Mouse (Mus musculus) midbrain, embryonic 10.5 days (tissue): ENCODE measurements around the gene 5730522E02Rik. TPM values are rescaled to one million over a fixed set of nuclear protein-coding genes. Genes with fewer than 3 reads are reported as not detected.

Experiments
- DNase-seq: peaks from one replicate; pipeline ENCODE4 v3.0.0-alpha.2; 2017; ENCODE audit warnings: low spot score
- H3K27ac ChIP-seq: fragments of 300-500 bp; sonication (generic); replicated peaks from 2 replicates; pipeline ENCODE4 v1.5.1; 2016; ENCODE audit warnings: mild to moderate bottlenecking
- H3K27me3 ChIP-seq: fragments of 300-500 bp; sonication (generic); 2 replicates; pipeline ENCODE4 v1.6.1; 2016; ENCODE audit warnings: low read depth, mild to moderate bottlenecking; ENCODE audit not compliant: poor library complexity, severe bottlenecking
- H3K36me3 ChIP-seq: fragments of 300-500 bp; sonication (generic); 2 replicates; pipeline ENCODE4 v1.6.1; 2016; ENCODE audit warnings: mild to moderate bottlenecking, moderate library complexity
- H3K4me1 ChIP-seq: fragments of 300-500 bp; sonication (generic); 2 replicates; pipeline ENCODE4 v1.6.1; 2016
- H3K4me3 ChIP-seq: fragments of 300-500 bp; sonication (generic); 2 replicates; pipeline ENCODE4 v1.5.1; 2016; ENCODE audit warnings: mild to moderate bottlenecking, moderate library complexity
- H3K9me3 ChIP-seq: fragments of 300-500 bp; sonication (generic); replicated peaks from 2 replicates; pipeline ENCODE4 v1.6.1; 2016; ENCODE audit warnings: mild to moderate bottlenecking
- WGBS: fragments of 180-500 bp; shearing (Covaris S2); methylation state at CpG from one replicate; pipeline ENCODE4 v1.1.7; 2016; 5-methylcytosine and 5-hydroxymethylcytosine counted together
- polyA plus RNA-seq: library from polyadenylated mRNA; unstranded; fragments of >200 nt; fragmentation: Nextera tagmentation; extraction: Ambion mirVana; gene quantifications from 2 replicates; pipeline ENCODE4 v1.2.1, GENCODE M21; 2016

The 5730522E02Rik gene
- polyA plus RNA-seq, 1 experiment from 2014 or later: 4.0 TPM

DNA sequence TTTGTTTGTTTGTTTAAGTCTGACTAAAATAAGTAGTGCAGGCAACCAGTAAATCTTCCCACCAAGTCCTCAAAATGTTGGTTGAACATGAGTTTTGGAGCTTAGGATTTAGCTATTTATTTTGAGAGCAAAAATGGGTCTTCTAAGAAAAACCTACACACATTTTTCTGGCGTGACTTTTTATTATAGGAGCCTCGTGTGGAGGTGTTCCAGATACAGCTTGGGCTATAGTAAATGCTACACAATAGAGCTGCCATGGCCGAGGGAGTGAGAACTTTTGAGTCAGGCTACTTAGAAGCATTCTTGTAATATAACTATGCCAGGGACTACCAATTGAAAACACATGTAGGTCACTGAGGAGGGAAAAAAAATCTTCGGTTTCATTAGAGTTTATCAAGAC is 540.5 kb downstream of the 5730522E02Rik start:
- DNase-seq: no peak

GRCm38 (mm10) chr11:25664562-25665104 is 545.9 kb downstream of the 5730522E02Rik start:
- peaks cover 13% of the 10 kb centered on the region for H3K4me1 ChIP-seq
- WGBS: 73% methylated on average over 3 of the region's 3 CpGs
- H3K36me3 ChIP-seq: no peaks in the 10 kb centered on the region
- no peaks in the 10 kb centered on the region for H3K27me3 ChIP-seq
- H3K27ac ChIP-seq: no peak overlapping the region
- H3K4me3 ChIP-seq: no peak overlapping the region
- no peaks in the 10 kb centered on the region for H3K9me3 ChIP-seq
- no peak for DNase-seq

More for the DNA sequence above, 540.5 kb downstream of the 5730522E02Rik start:
- H3K4me1 ChIP-seq: peaks cover 5% of the 10 kb centered on the region
- H3K27ac ChIP-seq: no peak overlapping the region
- 78% methylated on average over 4 of the region's 4 CpGs for WGBS
- H3K36me3 ChIP-seq: no peaks in the 10 kb centered on the region
- H3K4me3 ChIP-seq: no peak overlapping the region
- H3K27me3 ChIP-seq: no peaks in the 10 kb centered on the region
- no peaks in the 10 kb centered on the region for H3K9me3 ChIP-seq

- H3K27ac ChIP-seq: no peak overlapping the region
- H3K4me1 ChIP-seq: peaks cover 13% of the 10 kb centered on the region; the same call in 1 of the 2 replicates
- H3K9me3 ChIP-seq: no peaks in the 10 kb centered on the region
- no peaks in the 10 kb centered on the region for H3K36me3 ChIP-seq
- no peak for DNase-seq
- 88% methylated on average over 5 of the region's 5 CpGs for WGBS
- H3K4me3 ChIP-seq: no peak overlapping the region
- peaks cover 6% of the 10 kb centered on the region; the same call in 1 of the 2 replicates for H3K27me3 ChIP-seq
Measured at GRCm38 (mm10) chr11:25646282-25646681, 564.3 kb downstream of the 5730522E02Rik start.

GRCm38 (mm10) chr11:25644767-25645622 is 565.6 kb downstream of the 5730522E02Rik start:
- DNase-seq: no peak
- WGBS: 62% methylated on average over 22 of the region's 22 CpGs
- no peaks in the 10 kb centered on the region for H3K36me3 ChIP-seq
- H3K4me3 ChIP-seq: peak overlapping the region; percentile 35
- peaks cover 6% of the 10 kb centered on the region; the same call in 1 of the 2 replicates for H3K27me3 ChIP-seq
- H3K4me1 ChIP-seq: peaks cover 21% of the 10 kb centered on the region
- no peaks in the 10 kb centered on the region for H3K9me3 ChIP-seq
- no peak overlapping the region for H3K27ac ChIP-seq

- DNase-seq: no peak
Measured at GRCm38 (mm10) chr11:25606886-25607285, 603.7 kb downstream of the 5730522E02Rik start.

DNA sequence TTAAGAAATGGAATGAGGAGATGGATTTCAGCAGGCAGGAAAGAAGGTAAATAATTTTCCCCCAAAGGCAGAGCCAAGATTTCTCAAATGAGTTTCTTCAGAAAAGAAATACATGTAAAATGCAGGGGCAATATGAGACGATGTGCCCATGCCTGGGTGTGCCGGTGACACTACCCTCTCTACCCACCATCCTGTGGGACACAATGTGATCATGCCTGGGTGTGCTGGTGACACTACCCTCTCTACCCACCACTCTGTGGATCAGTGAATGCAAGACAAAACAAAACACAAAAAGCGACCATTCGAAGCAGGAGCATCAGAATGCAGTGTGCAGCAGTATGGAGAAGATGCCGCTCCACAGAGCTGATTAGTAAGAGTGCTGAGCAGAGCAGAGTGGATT is 610.5 kb downstream of the 5730522E02Rik start:
- Histone ChIP-seq H3K27ac (no peak overlapping the region), H3K9me3 (no peaks in the 10 kb centered on the region), H3K36me3 (no peaks in the 10 kb centered on the region), H3K4me3 (no peak overlapping the region), H3K4me1 (peaks cover 19% of the 10 kb centered on the region), H3K27me3 (no peaks in the 10 kb centered on the region)
- DNase-seq: no peak
- WGBS: 83% methylated on average over 5 of the region's 5 CpGs

More at GRCm38 (mm10) chr11:25606886-25607285, 603.7 kb downstream of the 5730522E02Rik start:
- Histone ChIP-seq H3K4me1 (no peaks in the 10 kb centered on the region), H3K9me3 (no peaks in the 10 kb centered on the region), H3K4me3 (no peak overlapping the region), H3K36me3 (no peaks in the 10 kb centered on the region), H3K27ac (no peak overlapping the region), H3K27me3 (no peaks in the 10 kb centered on the region)
- 65% methylated on average over 2 of the region's 2 CpGs for WGBS

- H3K4me1 ChIP-seq: peaks cover 49% of the 10 kb centered on the region
- H3K4me3 ChIP-seq: no peak overlapping the region
- peak overlapping the region; percentile 59; the same call in 1 of the 2 replicates for H3K27ac ChIP-seq
- H3K36me3 ChIP-seq: no peaks in the 10 kb centered on the region
- DNase-seq: peak; percentile 30
- no peaks in the 10 kb centered on the region for H3K27me3 ChIP-seq
- H3K9me3 ChIP-seq: no peaks in the 10 kb centered on the region
- WGBS: 30% methylated on average over 6 of the region's 6 CpGs
Measured at GRCm38 (mm10) chr11:25595303-25595702, 615.3 kb downstream of the 5730522E02Rik start.

DNA sequence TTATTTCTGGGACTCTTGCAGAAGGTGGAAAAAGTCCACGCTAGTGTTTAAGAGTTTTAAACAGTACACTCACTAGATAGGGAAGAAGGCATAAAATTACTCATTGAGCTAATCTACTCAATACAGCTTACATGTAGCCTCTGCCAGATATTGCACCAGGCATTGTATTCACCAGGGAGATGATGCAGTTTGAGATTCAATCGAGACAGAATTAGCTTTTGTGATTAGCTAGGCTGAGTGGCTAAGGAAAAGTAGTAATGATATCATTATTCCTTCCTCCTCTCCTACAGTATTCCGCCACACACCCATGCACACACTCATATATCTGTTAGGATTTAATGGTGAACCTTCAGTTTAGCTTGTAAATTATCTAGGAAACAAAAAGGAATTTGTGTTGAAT is 615.8 kb downstream of the 5730522E02Rik start:
- 69% methylated on average over 3 of the region's 3 CpGs for WGBS
- no peak for DNase-seq
- H3K27me3 ChIP-seq: no peaks in the 10 kb centered on the region
- no peak overlapping the region for H3K4me3 ChIP-seq
- no peaks in the 10 kb centered on the region for H3K9me3 ChIP-seq
- H3K27ac ChIP-seq: no peak overlapping the region
- H3K4me1 ChIP-seq: peaks cover 49% of the 10 kb centered on the region
- H3K36me3 ChIP-seq: no peaks in the 10 kb centered on the region

GRCm38 (mm10) chr11:25592268-25592667 is 618.3 kb downstream of the 5730522E02Rik start:
- H3K36me3 ChIP-seq: no peaks in the 10 kb centered on the region
- H3K27ac ChIP-seq: peak overlapping the region; percentile 72
- H3K27me3 ChIP-seq: no peaks in the 10 kb centered on the region
- DNase-seq: no peak
- WGBS: 10% methylated on average over 3 of the region's 3 CpGs
- H3K9me3 ChIP-seq: no peaks in the 10 kb centered on the region
- H3K4me3 ChIP-seq: no peak overlapping the region
- H3K4me1 ChIP-seq: peaks cover 49% of the 10 kb centered on the region

DNA sequence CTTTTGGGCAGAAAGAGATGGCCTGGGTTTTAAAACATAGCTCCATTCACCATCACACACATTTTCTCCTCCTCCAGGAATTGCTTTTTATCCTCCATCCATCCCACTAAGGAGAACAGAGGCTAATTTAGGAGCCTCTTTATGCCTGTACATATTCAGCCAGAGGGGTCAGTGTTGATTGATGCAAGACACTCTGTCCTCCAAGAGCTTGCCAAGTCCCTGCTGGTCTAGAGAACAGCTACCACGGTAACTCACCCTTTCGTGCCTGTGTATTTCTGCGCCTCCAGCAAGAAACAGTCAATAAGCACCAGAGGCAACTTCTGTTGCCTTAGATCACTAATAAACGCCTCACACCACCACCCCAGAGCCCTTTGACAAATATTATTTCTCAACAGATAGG is 620.3 kb downstream of the 5730522E02Rik start:
- Histone ChIP-seq H3K27ac (no peak overlapping the region), H3K36me3 (no peaks in the 10 kb centered on the region), H3K4me1 (peaks cover 32% of the 10 kb centered on the region), H3K4me3 (no peak overlapping the region), H3K9me3 (no peaks in the 10 kb centered on the region), H3K27me3 (no peaks in the 10 kb centered on the region)
- 78% methylated on average over 4 of the region's 4 CpGs for WGBS
- no peak for DNase-seq

GRCm38 (mm10) chr11:25589509-25589908 is 621.1 kb downstream of the 5730522E02Rik start:
- Histone ChIP-seq H3K9me3 (no peaks in the 10 kb centered on the region), H3K36me3 (no peaks in the 10 kb centered on the region), H3K27me3 (no peaks in the 10 kb centered on the region), H3K4me1 (peaks cover 25% of the 10 kb centered on the region), H3K4me3 (no peak overlapping the region), H3K27ac (no peak overlapping the region)
- WGBS: 55% methylated on average over 1 of the region's 1 CpGs
- no peak for DNase-seq

GRCm38 (mm10) chr11:25574129-25574465 is 636.5 kb downstream of the 5730522E02Rik start:
- Histone ChIP-seq H3K9me3 (no peaks in the 10 kb centered on the region), H3K4me3 (no peak overlapping the region), H3K27ac (no peak overlapping the region), H3K4me1 (no peaks in the 10 kb centered on the region), H3K36me3 (no peaks in the 10 kb centered on the region), H3K27me3 (no peaks in the 10 kb centered on the region)
- no peak for DNase-seq
- 95% methylated on average over 9 of the region's 9 CpGs for WGBS
